Mouse (Mus musculus): ENCODE results near the gene Hint3. TPM values are rescaled to one million over a fixed set of nuclear protein-coding genes. Genes with fewer than 3 reads are reported as not detected.

Gene Hint3
- polyA plus RNA-seq, 1 experiment = 3.6 TPM

GRCm38 (mm10) chr10:30600094-30600534 lies 29.3 kb downstream of the Hint3 start:
- DNase-seq (ENCODE audit: low read depth in 1 of 2, low spot score in 2 of 2) = no peak
- Histone ChIP-seq H3K27ac (ENCODE audit: insufficient read depth, low read length) (peak overlapping the region; percentile 83), H3K27me3 (ENCODE audit: control insufficient read depth, insufficient read depth, low read length) (no peaks in the 10 kb centered on the region), H3K36me3 (ENCODE audit: control insufficient read depth, insufficient read depth, low read length) (0 out of 2 replicates have a peak, but pooled peaks cover 1% of the 10 kb centered on the region), H3K4me3 (ENCODE audit: extremely low read depth, insufficient read depth, insufficient read length) (peak overlapping the region; percentile 94), H3K4me1 (ENCODE audit: control insufficient read depth, insufficient read depth, insufficient read length) (peaks cover 2% of the 10 kb centered on the region)
- WGBS = 1% methylated on average over 27 of the region's 27 CpGs
- no peak for TF ChIP-seq CTCF (IDR thresholded peaks at IDR 0.05; ENCODE audit: extremely low read depth, insufficient read depth, insufficient read length, insufficient replicate concordance)
- TF ChIP-seq POLR2A (IDR thresholded peaks at IDR 0.05; ENCODE audit: low read depth, low read length) = no peak

GRCm38 (mm10) chr10:30587037-30587436 lies 42.4 kb downstream of the Hint3 start:
- no peaks in the 10 kb centered on the region for H3K27me3 ChIP-seq (ENCODE audit: control insufficient read depth, insufficient read depth, low read length)
- 81% methylated on average over 5 of the region's 5 CpGs for WGBS
- H3K27ac ChIP-seq (ENCODE audit: insufficient read depth, low read length) = no peak overlapping the region
- H3K4me1 ChIP-seq (ENCODE audit: control insufficient read depth, insufficient read depth, insufficient read length) = no peaks in the 10 kb centered on the region
- TF ChIP-seq CTCF (IDR thresholded peaks at IDR 0.05; ENCODE audit: extremely low read depth, insufficient read depth, insufficient read length, insufficient replicate concordance) = no peak
- no peak for TF ChIP-seq POLR2A (IDR thresholded peaks at IDR 0.05; ENCODE audit: low read depth, low read length)
- no peak overlapping the region for H3K4me3 ChIP-seq (ENCODE audit: extremely low read depth, insufficient read depth, insufficient read length)
- DNase-seq (ENCODE audit: low read depth in 1 of 2, low spot score in 2 of 2) = no peak
- peaks cover 7% of the 10 kb centered on the region for H3K36me3 ChIP-seq (ENCODE audit: control insufficient read depth, insufficient read depth, low read length)

GRCm38 (mm10) chr10:30585691-30586090 lies 43.7 kb downstream of the Hint3 start:
- Histone ChIP-seq H3K27me3 (ENCODE audit: control insufficient read depth, insufficient read depth, low read length) (no peaks in the 10 kb centered on the region), H3K27ac (ENCODE audit: insufficient read depth, low read length) (no peak overlapping the region), H3K4me1 (ENCODE audit: control insufficient read depth, insufficient read depth, insufficient read length) (no peaks in the 10 kb centered on the region), H3K4me3 (ENCODE audit: extremely low read depth, insufficient read depth, insufficient read length) (no peak overlapping the region), H3K36me3 (ENCODE audit: control insufficient read depth, insufficient read depth, low read length) (peaks cover 5% of the 10 kb centered on the region)
- no peak for TF ChIP-seq CTCF (IDR thresholded peaks at IDR 0.05; ENCODE audit: extremely low read depth, insufficient read depth, insufficient read length, insufficient replicate concordance)
- no peak for TF ChIP-seq POLR2A (IDR thresholded peaks at IDR 0.05; ENCODE audit: low read depth, low read length)
- no peak for DNase-seq (ENCODE audit: low read depth in 1 of 2, low spot score in 2 of 2)
- WGBS = 80% methylated on average over 1 of the region's 1 CpGs

- Histone ChIP-seq H3K36me3 (ENCODE audit: control insufficient read depth, insufficient read depth, low read length) (no peaks in the 10 kb centered on the region), H3K4me1 (ENCODE audit: control insufficient read depth, insufficient read depth, insufficient read length) (no peaks in the 10 kb centered on the region), H3K4me3 (ENCODE audit: extremely low read depth, insufficient read depth, insufficient read length) (no peak overlapping the region), H3K27me3 (ENCODE audit: control insufficient read depth, insufficient read depth, low read length) (no peaks in the 10 kb centered on the region), H3K27ac (ENCODE audit: insufficient read depth, low read length) (no peak overlapping the region)
- DNase-seq (ENCODE audit: low read depth in 1 of 2, low spot score in 2 of 2) = no peak
- no peak for TF ChIP-seq POLR2A (IDR thresholded peaks at IDR 0.05; ENCODE audit: low read depth, low read length)
- no peak for TF ChIP-seq CTCF (IDR thresholded peaks at IDR 0.05; ENCODE audit: extremely low read depth, insufficient read depth, insufficient read length, insufficient replicate concordance)
- WGBS = 96% methylated on average over 5 of the region's 5 CpGs
Observed at GRCm38 (mm10) chr10:30577670-30578280, 51.7 kb downstream of the Hint3 start.

- Histone ChIP-seq H3K36me3 (ENCODE audit: control insufficient read depth, insufficient read depth, low read length) (peaks cover 2% of the 10 kb centered on the region; the same call in 1 of the 2 replicates), H3K4me3 (ENCODE audit: extremely low read depth, insufficient read depth, insufficient read length) (no peak overlapping the region), H3K27me3 (ENCODE audit: control insufficient read depth, insufficient read depth, low read length) (no peaks in the 10 kb centered on the region), H3K4me1 (ENCODE audit: control insufficient read depth, insufficient read depth, insufficient read length) (no peaks in the 10 kb centered on the region), H3K27ac (ENCODE audit: insufficient read depth, low read length) (no peak overlapping the region)
- TF ChIP-seq POLR2A (IDR thresholded peaks at IDR 0.05; ENCODE audit: low read depth, low read length) (no peak), CTCF (IDR thresholded peaks at IDR 0.05; ENCODE audit: extremely low read depth, insufficient read depth, insufficient read length, insufficient replicate concordance) (no peak)
- no peak for DNase-seq (ENCODE audit: low read depth in 1 of 2, low spot score in 2 of 2)
Observed at GRCm38 (mm10) chr10:30566364-30566763, 63.1 kb downstream of the Hint3 start.

GRCm38 (mm10) chr10:30564651-30565050 lies 64.8 kb downstream of the Hint3 start:
- Histone ChIP-seq H3K4me1 (ENCODE audit: control insufficient read depth, insufficient read depth, insufficient read length) (no peaks in the 10 kb centered on the region), H3K27ac (ENCODE audit: insufficient read depth, low read length) (no peak overlapping the region), H3K4me3 (ENCODE audit: extremely low read depth, insufficient read depth, insufficient read length) (no peak overlapping the region), H3K36me3 (ENCODE audit: control insufficient read depth, insufficient read depth, low read length) (peaks cover 5% of the 10 kb centered on the region; the same call in 1 of the 2 replicates), H3K27me3 (ENCODE audit: control insufficient read depth, insufficient read depth, low read length) (no peaks in the 10 kb centered on the region)
- WGBS = 93% methylated on average over 3 of the region's 3 CpGs
- no peak for DNase-seq (ENCODE audit: low read depth in 1 of 2, low spot score in 2 of 2)
- TF ChIP-seq CTCF (IDR thresholded peaks at IDR 0.05; ENCODE audit: extremely low read depth, insufficient read depth, insufficient read length, insufficient replicate concordance) (no peak), POLR2A (IDR thresholded peaks at IDR 0.05; ENCODE audit: low read depth, low read length) (no peak)

Other genes starting within 250 kb of the Hint3 start
- gene Trmt11, start 28.9 kb downstream of the Hint3 start, polyA plus RNA-seq (2012; rRNA removed) = 0.54 and 0.76 TPM in 2 replicates
- 3.7 and 3.8 TPM in 2 replicates for gene Ncoa7, start 173.7 kb upstream of the Hint3 start, polyA plus RNA-seq (2012; rRNA removed)
- 2.2 and 2.9 TPM in 2 replicates for gene Hey2, start 213.2 kb upstream of the Hint3 start, polyA plus RNA-seq (2012; rRNA removed)